In the genomic region with DNA sequence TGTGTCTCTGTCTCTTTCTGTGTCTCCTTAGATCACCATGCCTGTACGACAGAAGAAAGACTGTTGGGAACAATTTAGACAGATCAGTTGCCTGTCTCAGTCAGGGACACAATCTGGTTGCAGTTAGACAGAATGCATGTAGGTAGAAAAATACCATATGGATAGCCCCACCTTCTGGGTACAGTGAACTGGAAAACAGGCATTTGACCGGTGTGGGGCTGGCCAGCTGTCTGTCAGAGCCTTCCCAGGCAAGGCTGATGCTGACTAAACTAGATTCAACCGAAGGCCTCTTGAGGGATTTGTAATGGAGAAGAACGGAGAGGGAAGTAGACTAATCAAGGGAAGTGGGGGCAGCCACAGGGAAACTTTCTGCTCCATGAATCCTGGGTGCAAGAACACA, we compare ENCODE assay signal across 25 mouse cellular contexts.
"Had no signal": no experiment of that assay in that cellular context is flagged by ENCODE, and none has a peak within 500 bp of the region (broad histone marks: within the 10 kb centered on the region; RNA-seq: fewer than 3 reads in every experiment).

No protein-coding gene starts in this region.

- H3K27ac ChIP-seq: kidney, postnatal 0 days; layer of hippocampus, adult 2 months; limb, embryonic 10.5 days; limb, embryonic 13.5 days; liver, embryonic 12.5 days; liver, embryonic 15.5 days; lung, embryonic 15.5 days; midbrain, embryonic 10.5 days; midbrain, embryonic 13.5 days; neural tube, embryonic 12.5 days; neural tube, embryonic 15.5 days; stomach, postnatal 0 days had no signal

- H3K36me3 ChIP-seq: limb, embryonic 10.5 days; liver, embryonic 12.5 days; liver, embryonic 15.5 days; lung, embryonic 15.5 days; midbrain, embryonic 10.5 days; midbrain, embryonic 13.5 days; neural tube, embryonic 12.5 days; neural tube, embryonic 15.5 days had no signal

- H3K9ac ChIP-seq: limb, embryonic 13.5 days; liver, embryonic 12.5 days; liver, embryonic 15.5 days; lung, embryonic 15.5 days; midbrain, embryonic 13.5 days; neural tube, embryonic 12.5 days; neural tube, embryonic 15.5 days had no signal

- H3K4me2 ChIP-seq: limb, embryonic 13.5 days; liver, embryonic 12.5 days; liver, embryonic 15.5 days; lung, embryonic 15.5 days; midbrain, embryonic 13.5 days; neural tube, embryonic 12.5 days; neural tube, embryonic 15.5 days had no signal

- H3K9me3 ChIP-seq: limb, embryonic 10.5 days; limb, embryonic 13.5 days; liver, embryonic 12.5 days; liver, embryonic 15.5 days; lung, embryonic 15.5 days; megakaryocyte, embryonic 14.5 days; midbrain, embryonic 10.5 days; midbrain, embryonic 13.5 days; neural tube, embryonic 12.5 days; neural tube, embryonic 15.5 days had no signal

- H3K4me3 ChIP-seq: layer of hippocampus, adult 2 months; limb, embryonic 10.5 days; limb, embryonic 13.5 days; liver, embryonic 12.5 days; liver, embryonic 15.5 days; lung, embryonic 15.5 days; megakaryocyte, embryonic 14.5 days; midbrain, embryonic 10.5 days; midbrain, embryonic 13.5 days; neural tube, embryonic 12.5 days; neural tube, embryonic 15.5 days had no signal

- ATAC-seq: liver, embryonic 12.5 days; midbrain, embryonic 13.5 days had no signal

- H3K4me1 ChIP-seq: limb, embryonic 10.5 days; lung, embryonic 15.5 days; midbrain, embryonic 10.5 days; midbrain, embryonic 13.5 days; neural tube, embryonic 12.5 days; neural tube, embryonic 15.5 days had no signal

- H3K27me3 ChIP-seq: limb, embryonic 13.5 days; liver, embryonic 12.5 days; liver, embryonic 15.5 days; lung, embryonic 15.5 days; megakaryocyte, embryonic 14.5 days; midbrain, embryonic 13.5 days; neural tube, embryonic 12.5 days; neural tube, embryonic 15.5 days had no signal

- DNase-seq: kidney, adult 18-20 months; kidney, adult 9 months; kidney, postnatal 25 days; layer of hippocampus, adult 9-11 months; liver; lung, adult 18-20 months; lung, postnatal 10 days; lung, postnatal 36 days; right cerebral cortex, adult 18-20 months; right cerebral cortex, postnatal 14 days; right cerebral cortex, postnatal 4 days; thymus, postnatal 25 days had no signal
